Mouse (Mus musculus): ENCODE results near the gene Scyl2.

Gene Scyl2

DNA sequence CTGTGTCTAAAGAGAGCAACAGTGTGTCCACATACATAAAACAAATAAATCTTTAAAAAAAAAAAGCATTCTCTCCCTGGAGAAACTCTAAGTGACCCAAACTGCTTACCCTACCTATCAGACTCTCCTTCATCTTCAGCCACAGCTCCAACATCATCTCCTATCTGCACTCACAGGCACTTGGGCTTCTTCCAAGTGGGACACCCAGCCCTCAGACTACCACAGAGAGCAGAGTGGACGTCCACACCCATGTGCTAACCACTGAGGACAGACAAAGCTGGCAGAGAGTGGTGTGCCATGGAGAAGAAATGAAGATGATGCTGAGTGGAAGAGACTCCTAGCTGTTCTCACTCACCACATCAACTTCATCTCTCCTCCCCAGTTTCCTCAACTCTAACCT lies 90.6 kb downstream of the Scyl2 start:
- no peak for DNase-seq (ENCODE audit: low spot score)

DNA sequence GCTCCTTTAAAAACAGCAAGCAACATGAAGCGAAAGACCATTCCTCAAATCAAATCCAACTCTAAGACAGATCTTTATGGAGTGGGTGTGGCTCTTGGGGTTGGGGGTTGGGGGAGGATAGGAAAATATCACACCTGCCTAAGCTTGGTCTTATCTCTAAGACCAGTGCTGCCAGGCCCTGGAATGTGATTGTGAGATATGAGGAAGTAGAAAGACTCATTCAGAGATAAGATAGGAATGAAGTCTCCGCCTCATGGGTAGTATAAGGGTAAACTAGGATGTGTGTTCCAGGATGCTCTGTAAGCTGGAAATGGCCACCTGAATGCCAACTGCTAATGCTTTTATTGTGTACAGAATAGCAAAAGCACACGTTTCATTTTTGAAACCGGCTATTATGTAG lies 91.8 kb downstream of the Scyl2 start:
- DNase-seq (ENCODE audit: low spot score), result no peak

GRCm38 (mm10) chr10:89592797-89593196 lies 93.3 kb downstream of the Scyl2 start:
- no peak for DNase-seq (ENCODE audit: low spot score)

GRCm38 (mm10) chr10:89589877-89590276 lies 96.2 kb downstream of the Scyl2 start:
- DNase-seq (ENCODE audit: low spot score), result no peak
